Mouse (Mus musculus) urinary bladder, adult 2 months (tissue): Measurements from ENCODE around the gene Gm43738. TPM values are rescaled to one million over a fixed set of nuclear protein-coding genes. Genes with fewer than 3 reads are reported as not detected.

Source experiments
- polyA plus RNA-seq: library from polyadenylated mRNA; depleted of rRNA; stranded (reverse); fragments of >200 nt; gene quantifications from 2 replicates; pipeline ENCODE4 v1.2.3, GENCODE M21; 2012; rRNA removed

Gm43738 gene
- polyA plus RNA-seq, 1 experiment: not detected

Other genes with a start within 250 kb of the Gm43738 start
- gene Msto1, start 187.1 kb downstream of the Gm43738 start, polyA plus RNA-seq: 28.3 and 32.8 TPM in 2 replicates
- gene Ash1l, start 150.5 kb downstream of the Gm43738 start, polyA plus RNA-seq: 20.0 and 23.8 TPM in 2 replicates
- 111 and 117 TPM in 2 replicates for gene Dap3, start 149.9 kb downstream of the Gm43738 start, polyA plus RNA-seq
- 45.9 and 51.5 TPM in 2 replicates for gene Rusc1, start 7.8 kb downstream of the Gm43738 start, polyA plus RNA-seq
- gene Fdps, start 860 bp upstream of the Gm43738 start, polyA plus RNA-seq: 83.1 and 101 TPM in 2 replicates
- gene Pklr, start 35.0 kb upstream of the Gm43738 start, polyA plus RNA-seq: not detected in 2 replicates
- gene Hcn3, start 59.1 kb upstream of the Gm43738 start, polyA plus RNA-seq: 0.44 and 0.49 TPM in 2 replicates
- gene Clk2, start 63.7 kb upstream of the Gm43738 start, polyA plus RNA-seq: 73.9 and 89.8 TPM in 2 replicates
- gene Scamp3, start 76.4 kb upstream of the Gm43738 start, polyA plus RNA-seq: 69.8 and 72.3 TPM in 2 replicates
- 32.9 and 42.3 TPM in 2 replicates for gene Fam189b, start 82.0 kb upstream of the Gm43738 start, polyA plus RNA-seq
- 58.7 and 60.8 TPM in 2 replicates for gene Gba, start 101.8 kb upstream of the Gm43738 start, polyA plus RNA-seq
- gene Thbs3, start 114.1 kb upstream of the Gm43738 start, polyA plus RNA-seq: 59.3 and 69.8 TPM in 2 replicates
- gene Mtx1, start 126.0 kb upstream of the Gm43738 start, polyA plus RNA-seq: 112 and 131 TPM in 2 replicates
- gene Muc1, start 128.0 kb upstream of the Gm43738 start, polyA plus RNA-seq: 0.94 and 1.2 TPM in 2 replicates
- 67.7 and 77.1 TPM in 2 replicates for gene Krtcap2, start 144.9 kb upstream of the Gm43738 start, polyA plus RNA-seq
- 4.1 and 6.0 TPM in 2 replicates for gene Trim46, start 145.2 kb upstream of the Gm43738 start, polyA plus RNA-seq
- 200 and 251 TPM in 2 replicates for gene Dpm3, start 158.3 kb upstream of the Gm43738 start, polyA plus RNA-seq
- 128 and 156 TPM in 2 replicates for gene Slc50a1, start 169.5 kb upstream of the Gm43738 start, polyA plus RNA-seq
- gene Efna1, start 180.0 kb upstream of the Gm43738 start, polyA plus RNA-seq: 41.8 and 43.5 TPM in 2 replicates
- gene Efna3, start 221.9 kb upstream of the Gm43738 start, polyA plus RNA-seq: 0.36 and 0.55 TPM in 2 replicates
- 3.4 and 3.7 TPM in 2 replicates for gene Efna4, start 236.9 kb upstream of the Gm43738 start, polyA plus RNA-seq
- 96.1 and 101 TPM in 2 replicates for gene Adam15, start 248.9 kb upstream of the Gm43738 start, polyA plus RNA-seq